Mouse (Mus musculus): ENCODE measurements around the gene Tmem208. TPM values are rescaled to one million over a fixed set of nuclear protein-coding genes. Genes with fewer than 3 reads are reported as not detected.
A peak's percentile ranks its signal among the peaks of the same experiment; 100 is the strongest.

The Tmem208 gene
- polyA plus RNA-seq, 1 experiment: 194 TPM

DNA sequence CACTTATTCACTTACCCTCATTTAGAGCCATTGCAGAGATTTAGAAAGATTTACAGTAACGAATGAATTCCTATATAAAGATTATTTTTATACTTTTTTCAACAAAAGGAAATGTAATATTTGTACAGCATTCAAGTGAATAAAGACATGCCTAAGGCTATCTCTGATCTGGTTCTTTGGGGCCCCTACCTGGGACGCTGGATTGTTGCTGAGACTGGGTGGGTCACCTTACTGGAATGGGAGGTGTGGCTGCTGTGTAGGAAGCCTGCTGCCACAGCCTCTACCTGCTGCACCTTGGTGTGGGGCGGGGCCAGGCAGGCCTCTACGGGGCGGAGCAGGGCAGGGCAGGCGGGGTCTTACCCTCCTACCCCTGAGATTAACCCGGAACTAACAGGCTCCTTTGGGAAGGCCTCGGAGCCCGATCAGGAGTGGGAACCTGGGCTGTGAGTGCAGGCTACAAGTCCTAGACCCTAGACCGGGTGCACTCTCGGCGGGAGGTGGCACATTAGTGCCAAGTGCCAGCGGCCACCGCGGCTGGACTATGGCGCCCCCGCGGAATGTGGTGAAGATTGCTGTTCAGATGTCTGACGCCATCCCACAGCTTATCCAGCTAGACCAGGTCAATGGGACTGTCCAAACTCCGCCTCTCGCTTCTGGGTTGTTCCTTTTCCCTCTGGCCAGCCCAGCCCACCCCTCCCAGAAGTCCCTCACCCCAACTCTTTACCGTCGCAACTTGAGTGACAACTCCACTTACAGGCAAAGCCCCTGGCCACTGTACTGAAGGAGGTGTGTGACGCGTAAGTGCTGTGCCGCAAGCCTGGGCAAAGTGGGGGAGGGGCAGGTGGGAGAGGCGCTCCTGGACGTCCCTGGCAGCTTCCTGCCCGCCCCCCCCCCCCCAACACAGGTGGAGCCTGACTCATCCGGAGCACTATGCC, 20.7 kb upstream of the Tmem208 start, which contains the start of gene Elmo3:
Gene Elmo3 (plus strand): TSS at position 391 of the 935 bp plus-strand sequence.
- Histone ChIP-seq H3K4me3 (ENCODE audit: control insufficient read depth, insufficient read depth, low read length) (peak within 1 kb of the TSS; percentile 34), H3K4me1 (replicated peaks; ENCODE audit: control insufficient read depth, insufficient read depth, low read length) (peaks cover 45% of the 10 kb centered on the region), H3K27me3 (ENCODE audit: control insufficient read depth, insufficient read depth, low read length) (no peaks in the 10 kb centered on the region), H3K27ac (ENCODE audit: control insufficient read depth, insufficient read depth, low read length) (peak within 1 kb of the TSS; percentile 53; the same call in 1 of the 2 replicates), H3K36me3 (ENCODE audit: control insufficient read depth, insufficient read depth, low read length) (peaks cover 30% of the 10 kb centered on the region)
- TF ChIP-seq POLR2A (IDR thresholded peaks at IDR 0.05; ENCODE audit: control insufficient read depth, extremely low read depth, insufficient read depth, low read length, poor library complexity) (no peak), CTCF (IDR thresholded peaks at IDR 0.05; ENCODE audit: borderline replicate concordance, control insufficient read depth, extremely low read depth, insufficient read depth, low read length, poor library complexity) (no peak)
- 23% methylated on average over 28 of the region's 30 CpGs for WGBS
- peak; percentile 63 for DNase-seq

DNA sequence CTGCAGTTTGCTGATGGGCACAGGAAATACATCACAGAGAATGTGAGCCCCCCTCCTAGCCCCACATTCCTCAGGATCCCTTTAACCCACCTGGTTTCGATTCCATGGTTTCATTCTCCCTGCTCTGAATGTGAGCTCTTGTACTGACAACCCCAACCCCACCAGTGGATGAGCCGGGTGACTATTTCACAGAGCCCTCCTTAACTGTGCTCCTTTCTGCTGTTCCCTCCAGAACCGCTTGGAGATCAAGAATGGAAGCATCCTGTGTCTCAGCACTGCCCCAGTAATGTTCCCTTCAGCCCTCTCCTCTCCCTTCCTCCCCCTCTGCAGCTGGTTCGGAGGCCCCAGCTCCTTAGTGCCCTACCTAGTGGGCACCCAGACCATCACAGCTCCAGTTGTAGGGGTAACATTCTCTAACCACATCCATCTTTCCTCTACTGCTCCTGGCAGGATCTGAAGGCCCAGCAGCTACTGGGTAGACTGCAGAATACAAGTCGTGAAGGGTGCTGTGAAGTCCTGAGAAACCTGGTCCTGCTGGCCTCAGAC, 19.9 kb upstream of the Tmem208 start:
- Histone ChIP-seq H3K4me1 (replicated peaks; ENCODE audit: control insufficient read depth, insufficient read depth, low read length) (peaks cover 45% of the 10 kb centered on the region), H3K27ac (ENCODE audit: control insufficient read depth, insufficient read depth, low read length) (peak overlapping the region; percentile 53; the same call in 1 of the 2 replicates), H3K27me3 (ENCODE audit: control insufficient read depth, insufficient read depth, low read length) (no peaks in the 10 kb centered on the region), H3K4me3 (ENCODE audit: control insufficient read depth, insufficient read depth, low read length) (no peak overlapping the region), H3K36me3 (ENCODE audit: control insufficient read depth, insufficient read depth, low read length) (peaks cover 26% of the 10 kb centered on the region)
- DNase-seq: no peak
- WGBS: 52% methylated on average over 5 of the region's 5 CpGs
- no peak for TF ChIP-seq CTCF (IDR thresholded peaks at IDR 0.05; ENCODE audit: borderline replicate concordance, control insufficient read depth, extremely low read depth, insufficient read depth, low read length, poor library complexity)
- TF ChIP-seq POLR2A (IDR thresholded peaks at IDR 0.05; ENCODE audit: control insufficient read depth, extremely low read depth, insufficient read depth, low read length, poor library complexity): no peak

DNA sequence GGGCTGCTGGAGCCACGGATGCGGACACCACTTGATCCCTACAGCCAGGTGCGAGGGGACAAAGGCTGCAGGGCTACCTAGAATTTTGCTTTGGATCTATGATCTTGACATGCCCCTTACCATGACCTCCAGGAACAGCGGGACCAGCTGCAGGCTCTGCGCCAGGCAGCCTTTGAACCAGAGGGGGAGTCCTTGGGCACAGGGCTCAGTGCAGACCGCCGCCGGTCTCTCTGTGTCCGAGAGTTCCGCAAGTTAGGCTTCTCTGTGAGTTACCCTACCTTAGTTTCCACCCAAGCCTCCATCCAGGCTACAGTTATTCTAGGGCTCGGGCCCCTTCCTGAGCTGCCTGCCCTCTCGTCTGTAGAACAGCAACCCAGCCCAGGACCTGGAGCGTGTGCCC, 18.5 kb upstream of the Tmem208 start:
- TF ChIP-seq POLR2A (IDR thresholded peaks at IDR 0.05; ENCODE audit: control insufficient read depth, extremely low read depth, insufficient read depth, low read length, poor library complexity) (no peak), CTCF (IDR thresholded peaks at IDR 0.05; ENCODE audit: borderline replicate concordance, control insufficient read depth, extremely low read depth, insufficient read depth, low read length, poor library complexity) (no peak)
- Histone ChIP-seq H3K27me3 (ENCODE audit: control insufficient read depth, insufficient read depth, low read length) (no peaks in the 10 kb centered on the region), H3K4me3 (ENCODE audit: control insufficient read depth, insufficient read depth, low read length) (no peak overlapping the region), H3K4me1 (replicated peaks; ENCODE audit: control insufficient read depth, insufficient read depth, low read length) (peaks cover 45% of the 10 kb centered on the region), H3K36me3 (ENCODE audit: control insufficient read depth, insufficient read depth, low read length) (peaks cover 13% of the 10 kb centered on the region), H3K27ac (ENCODE audit: control insufficient read depth, insufficient read depth, low read length) (no peak overlapping the region)
- 98% methylated on average over 13 of the region's 13 CpGs for WGBS
- DNase-seq: no peak

DNA sequence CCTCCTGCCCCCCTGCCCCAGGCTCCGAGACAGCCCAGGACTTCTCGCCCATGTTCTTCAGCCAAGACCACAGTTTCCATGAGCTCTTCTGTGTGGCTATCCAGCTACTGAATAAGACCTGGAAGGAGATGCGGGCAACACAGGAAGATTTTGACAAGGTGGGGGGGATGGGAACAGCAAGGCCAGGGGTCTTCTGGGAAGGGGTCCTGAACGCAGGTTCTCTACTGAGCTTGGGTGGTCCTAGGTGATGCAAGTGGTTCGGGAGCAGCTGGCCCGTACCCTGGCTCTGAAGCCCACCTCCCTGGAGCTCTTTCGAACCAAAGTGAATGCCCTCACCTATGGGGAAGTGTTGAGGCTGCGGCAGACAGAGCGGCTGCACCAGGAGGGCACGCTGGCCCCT, 17.7 kb upstream of the Tmem208 start:
- no peak for DNase-seq
- H3K4me3 ChIP-seq (ENCODE audit: control insufficient read depth, insufficient read depth, low read length): no peak overlapping the region
- WGBS: 97% methylated on average over 10 of the region's 10 CpGs
- peaks cover 6% of the 10 kb centered on the region; the same call in 1 of the 2 replicates for H3K36me3 ChIP-seq (ENCODE audit: control insufficient read depth, insufficient read depth, low read length)
- H3K4me1 ChIP-seq (replicated peaks; ENCODE audit: control insufficient read depth, insufficient read depth, low read length): peaks cover 43% of the 10 kb centered on the region
- H3K27ac ChIP-seq (ENCODE audit: control insufficient read depth, insufficient read depth, low read length): no peak overlapping the region
- TF ChIP-seq POLR2A (IDR thresholded peaks at IDR 0.05; ENCODE audit: control insufficient read depth, extremely low read depth, insufficient read depth, low read length, poor library complexity) (no peak), CTCF (IDR thresholded peaks at IDR 0.05; ENCODE audit: borderline replicate concordance, control insufficient read depth, extremely low read depth, insufficient read depth, low read length, poor library complexity) (no peak)
- no peaks in the 10 kb centered on the region for H3K27me3 ChIP-seq (ENCODE audit: control insufficient read depth, insufficient read depth, low read length)

DNA sequence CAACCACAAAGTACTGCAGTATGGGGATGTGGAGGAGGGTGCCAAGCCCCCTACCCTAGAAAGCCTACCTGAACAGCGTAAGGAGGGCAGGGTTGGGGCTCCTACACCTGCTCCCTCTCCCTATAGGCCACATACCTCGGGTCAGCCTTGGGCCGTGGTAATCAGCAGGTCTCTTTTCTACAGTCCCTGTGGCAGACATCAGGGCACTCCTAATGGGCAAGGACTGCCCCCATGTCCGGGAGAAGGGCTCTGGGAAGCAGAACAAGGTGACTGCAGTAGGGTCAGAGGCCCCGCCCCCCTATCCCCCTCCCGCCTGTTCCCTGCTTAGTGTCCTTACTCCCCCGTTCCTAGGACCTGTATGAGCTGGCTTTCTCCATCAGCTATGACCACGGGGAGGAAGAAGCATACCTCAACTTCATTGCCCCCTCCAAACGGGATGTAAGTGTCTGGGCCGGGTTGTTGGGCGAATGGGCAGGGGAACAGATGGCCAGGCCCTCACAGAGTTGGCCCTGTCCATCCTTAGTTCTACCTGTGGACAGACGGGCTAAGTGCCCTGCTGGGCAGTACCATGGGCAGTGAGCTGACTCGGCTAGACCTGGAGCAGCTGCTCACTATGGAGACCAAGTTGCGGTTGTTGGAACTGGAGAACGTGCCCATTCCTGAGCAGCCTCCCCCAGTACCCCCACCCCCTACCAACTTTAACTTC, 16.9 kb upstream of the Tmem208 start:
- no peak for DNase-seq
- H3K4me1 ChIP-seq (replicated peaks; ENCODE audit: control insufficient read depth, insufficient read depth, low read length): peaks cover 34% of the 10 kb centered on the region
- no peak for TF ChIP-seq CTCF (IDR thresholded peaks at IDR 0.05; ENCODE audit: borderline replicate concordance, control insufficient read depth, extremely low read depth, insufficient read depth, low read length, poor library complexity)
- TF ChIP-seq POLR2A (IDR thresholded peaks at IDR 0.05; ENCODE audit: control insufficient read depth, extremely low read depth, insufficient read depth, low read length, poor library complexity): no peak
- H3K36me3 ChIP-seq (ENCODE audit: control insufficient read depth, insufficient read depth, low read length): no peaks in the 10 kb centered on the region; the same call in 1 of the 2 replicates
- H3K4me3 ChIP-seq (ENCODE audit: control insufficient read depth, insufficient read depth, low read length): no peak overlapping the region
- 95% methylated on average over 15 of the region's 15 CpGs for WGBS
- H3K27me3 ChIP-seq (ENCODE audit: control insufficient read depth, insufficient read depth, low read length): no peaks in the 10 kb centered on the region
- no peak overlapping the region for H3K27ac ChIP-seq (ENCODE audit: control insufficient read depth, insufficient read depth, low read length)

DNA sequence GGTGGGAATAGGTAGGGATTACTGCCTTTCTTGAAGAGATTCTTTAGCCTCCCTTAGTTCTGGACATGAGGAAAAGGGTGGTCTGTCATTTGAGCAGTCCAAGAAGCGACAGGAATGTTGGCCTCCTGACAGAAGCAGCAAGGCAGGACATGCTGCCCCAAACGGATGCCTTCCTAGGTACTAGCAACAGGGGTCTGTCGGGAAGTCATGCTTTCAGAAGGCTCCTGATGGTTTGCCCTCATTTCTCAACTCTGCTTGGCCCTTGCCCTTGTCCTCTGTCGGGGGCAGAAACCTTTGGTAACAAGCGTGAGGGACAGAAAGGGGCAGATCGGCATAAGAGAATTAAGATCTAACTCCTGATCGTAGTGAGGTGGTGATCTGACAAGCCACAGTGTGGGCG, 16.0 kb upstream of the Tmem208 start:
- 92% methylated on average over 8 of the region's 8 CpGs for WGBS
- H3K36me3 ChIP-seq (ENCODE audit: control insufficient read depth, insufficient read depth, low read length): no peaks in the 10 kb centered on the region
- no peaks in the 10 kb centered on the region for H3K27me3 ChIP-seq (ENCODE audit: control insufficient read depth, insufficient read depth, low read length)
- no peak overlapping the region for H3K4me3 ChIP-seq (ENCODE audit: control insufficient read depth, insufficient read depth, low read length)
- H3K4me1 ChIP-seq (replicated peaks; ENCODE audit: control insufficient read depth, insufficient read depth, low read length): peaks cover 27% of the 10 kb centered on the region
- no peak for TF ChIP-seq POLR2A (IDR thresholded peaks at IDR 0.05; ENCODE audit: control insufficient read depth, extremely low read depth, insufficient read depth, low read length, poor library complexity)
- TF ChIP-seq CTCF (IDR thresholded peaks at IDR 0.05; ENCODE audit: borderline replicate concordance, control insufficient read depth, extremely low read depth, insufficient read depth, low read length, poor library complexity): no peak
- no peak for DNase-seq
- no peak overlapping the region for H3K27ac ChIP-seq (ENCODE audit: control insufficient read depth, insufficient read depth, low read length)

All from thymus, adult 2 months (tissue).